Mouse (Mus musculus) stomach, embryonic 15.5 days (tissue): ENCODE data around the gene Txnrd3. TPM values are rescaled to one million over a fixed set of nuclear protein-coding genes. Genes with fewer than 3 reads are reported as not detected.
A peak's percentile ranks its signal among the peaks of the same experiment; 100 is the strongest.

Experiments
- ATAC-seq: fragments of 200-750 bp; cut with Nextera tagmentation; 2 replicates; pipeline ENCODE4 v1.8.0; 2017; ENCODE audit warnings: low read depth, moderate number of reproducible peaks, moderate TSS enrichment; ENCODE audit not compliant: insufficient read depth, low FRiP score
- H3K27ac ChIP-seq: fragments of 300-500 bp; sonication (generic); 2 replicates; pipeline ENCODE4 v1.5.1; 2015; ENCODE audit warnings: mild to moderate bottlenecking, inconsistent platforms
- H3K27me3 ChIP-seq: fragments of 300-500 bp; sonication (generic); replicated peaks from 2 replicates; pipeline ENCODE4 v1.6.1; 2015; ENCODE audit warnings: inconsistent platforms
- H3K36me3 ChIP-seq: fragments of 300-500 bp; sonication (generic); 2 replicates; pipeline ENCODE4 v1.6.1; 2015; ENCODE audit warnings: inconsistent platforms
- H3K4me1 ChIP-seq: fragments of 300-500 bp; sonication (generic); 2 replicates; pipeline ENCODE4 v1.6.1; 2015; ENCODE audit warnings: inconsistent platforms
- H3K4me2 ChIP-seq: fragments of 300-500 bp; sonication (generic); 2 replicates; pipeline ENCODE4 v1.6.1; 2015; ENCODE audit warnings: mild to moderate bottlenecking, inconsistent platforms
- H3K4me3 ChIP-seq: fragments of 300-500 bp; sonication (generic); replicated peaks from 2 replicates; pipeline ENCODE4 v1.5.1; 2015; ENCODE audit warnings: inconsistent platforms
- H3K9ac ChIP-seq: fragments of 300-500 bp; sonication (generic); 2 replicates; pipeline ENCODE4 v1.6.1; 2015; ENCODE audit warnings: inconsistent platforms
- H3K9me3 ChIP-seq: fragments of 300-500 bp; sonication (generic); 2 replicates; pipeline ENCODE4 v1.6.1; 2016; ENCODE audit warnings: inconsistent platforms
- WGBS: fragments of 180-500 bp; shearing (Covaris S2); methylation state at CpG from one replicate; pipeline ENCODE4 v1.1.7; 2015; 5-methylcytosine and 5-hydroxymethylcytosine counted together
- polyA plus RNA-seq: library from polyadenylated mRNA; unstranded; fragments of >200 nt; fragmentation: Nextera tagmentation; extraction: Ambion mirVana; gene quantifications from 2 replicates; pipeline ENCODE4 v1.2.1, GENCODE M21; 2015

Txnrd3 gene
- polyA plus RNA-seq, 1 experiment from 2014 or later = 9.6 TPM

- H3K36me3 ChIP-seq = no peaks in the 10 kb centered on the region
- no peaks in the 10 kb centered on the region for H3K9me3 ChIP-seq
- no peak overlapping the region for H3K9ac ChIP-seq
- no peak for ATAC-seq
- no peaks in the 10 kb centered on the region for H3K27me3 ChIP-seq
- H3K4me3 ChIP-seq = no peak overlapping the region
- WGBS = 64% methylated on average over 6 of the region's 6 CpGs
- no peaks in the 10 kb centered on the region for H3K4me1 ChIP-seq
- H3K4me2 ChIP-seq = no peak overlapping the region
- H3K27ac ChIP-seq = no peak overlapping the region
These were observed 15.1 kb downstream of the Txnrd3 start for GRCm38 (mm10) chr6:89658931-89659330.

GRCm38 (mm10) chr6:89659692-89660423, 16.1 kb downstream of the Txnrd3 start:
- Histone ChIP-seq H3K4me3 (no peak overlapping the region), H3K4me1 (no peaks in the 10 kb centered on the region), H3K27me3 (no peaks in the 10 kb centered on the region), H3K27ac (no peak overlapping the region), H3K4me2 (no peak overlapping the region), H3K9me3 (no peaks in the 10 kb centered on the region), H3K9ac (no peak overlapping the region), H3K36me3 (no peaks in the 10 kb centered on the region)
- WGBS = 41% methylated on average over 7 of the region's 7 CpGs
- ATAC-seq = no peak

- Histone ChIP-seq H3K9ac (no peak overlapping the region), H3K27ac (no peak overlapping the region), H3K27me3 (no peaks in the 10 kb centered on the region), H3K4me2 (no peak overlapping the region), H3K4me3 (no peak overlapping the region), H3K9me3 (no peaks in the 10 kb centered on the region), H3K4me1 (no peaks in the 10 kb centered on the region), H3K36me3 (no peaks in the 10 kb centered on the region)
- no peak for ATAC-seq
- WGBS = 78% methylated on average over 1 of the region's 1 CpGs
These were observed 16.7 kb downstream of the Txnrd3 start for GRCm38 (mm10) chr6:89660490-89660889.

- no peak overlapping the region for H3K4me3 ChIP-seq
- ATAC-seq = no peak
- 88% methylated on average over 3 of the region's 3 CpGs for WGBS
These were observed 18.7 kb downstream of the Txnrd3 start for GRCm38 (mm10) chr6:89662521-89662920.

GRCm38 (mm10) chr6:89665155-89665554, 21.4 kb downstream of the Txnrd3 start:
- WGBS = 62% methylated on average over 8 of the region's 8 CpGs
- H3K4me1 ChIP-seq = no peaks in the 10 kb centered on the region
- H3K9ac ChIP-seq = no peak overlapping the region
- ATAC-seq = no peak
- no peak overlapping the region for H3K27ac ChIP-seq
- no peaks in the 10 kb centered on the region for H3K27me3 ChIP-seq
- no peak overlapping the region for H3K4me3 ChIP-seq
- H3K9me3 ChIP-seq = no peaks in the 10 kb centered on the region
- H3K36me3 ChIP-seq = no peaks in the 10 kb centered on the region
- no peak overlapping the region for H3K4me2 ChIP-seq

More at GRCm38 (mm10) chr6:89662521-89662920, 18.7 kb downstream of the Txnrd3 start:
- H3K27me3 ChIP-seq = no peaks in the 10 kb centered on the region
- H3K9ac ChIP-seq = no peak overlapping the region
- H3K9me3 ChIP-seq = no peaks in the 10 kb centered on the region
- H3K27ac ChIP-seq = no peak overlapping the region
- no peaks in the 10 kb centered on the region for H3K4me1 ChIP-seq
- no peaks in the 10 kb centered on the region for H3K36me3 ChIP-seq
- no peak overlapping the region for H3K4me2 ChIP-seq

- no peak overlapping the region for H3K4me3 ChIP-seq
- no peaks in the 10 kb centered on the region for H3K36me3 ChIP-seq
- H3K4me2 ChIP-seq = no peak overlapping the region
- H3K27ac ChIP-seq = no peak overlapping the region
- no peaks in the 10 kb centered on the region for H3K4me1 ChIP-seq
- H3K9me3 ChIP-seq = no peaks in the 10 kb centered on the region
- H3K27me3 ChIP-seq = no peaks in the 10 kb centered on the region
- H3K9ac ChIP-seq = no peak overlapping the region
- WGBS = 76% methylated on average over 7 of the region's 7 CpGs
- no peak for ATAC-seq
These were observed 21.9 kb downstream of the Txnrd3 start for GRCm38 (mm10) chr6:89665667-89666066.

GRCm38 (mm10) chr6:89666976-89667375, 23.2 kb downstream of the Txnrd3 start:
- no peak for ATAC-seq
- Histone ChIP-seq H3K4me1 (no peaks in the 10 kb centered on the region), H3K4me3 (no peak overlapping the region), H3K4me2 (no peak overlapping the region), H3K9me3 (no peaks in the 10 kb centered on the region), H3K36me3 (no peaks in the 10 kb centered on the region), H3K27me3 (no peaks in the 10 kb centered on the region), H3K27ac (no peak overlapping the region), H3K9ac (no peak overlapping the region)
- WGBS = 85% methylated on average over 3 of the region's 3 CpGs

- WGBS = 80% methylated on average over 6 of the region's 6 CpGs
- Histone ChIP-seq H3K4me3 (no peak overlapping the region), H3K9ac (no peak overlapping the region), H3K27ac (no peak overlapping the region), H3K36me3 (no peaks in the 10 kb centered on the region), H3K9me3 (no peaks in the 10 kb centered on the region), H3K4me2 (no peak overlapping the region), H3K27me3 (no peaks in the 10 kb centered on the region), H3K4me1 (no peaks in the 10 kb centered on the region)
- ATAC-seq = no peak
These were observed 25.8 kb downstream of the Txnrd3 start for GRCm38 (mm10) chr6:89669556-89669955.

GRCm38 (mm10) chr6:89671431-89671830, 27.6 kb downstream of the Txnrd3 start:
- no peaks in the 10 kb centered on the region for H3K27me3 ChIP-seq
- no peak overlapping the region for H3K27ac ChIP-seq
- H3K9me3 ChIP-seq = no peaks in the 10 kb centered on the region
- H3K36me3 ChIP-seq = no peaks in the 10 kb centered on the region
- no peak overlapping the region for H3K4me2 ChIP-seq
- H3K9ac ChIP-seq = no peak overlapping the region
- WGBS = 76% methylated on average over 6 of the region's 6 CpGs
- no peaks in the 10 kb centered on the region for H3K4me1 ChIP-seq
- no peak for ATAC-seq
- no peak overlapping the region for H3K4me3 ChIP-seq

GRCm38 (mm10) chr6:89672641-89673040, 28.9 kb downstream of the Txnrd3 start:
- Histone ChIP-seq H3K36me3 (no peaks in the 10 kb centered on the region), H3K4me3 (no peak overlapping the region), H3K27me3 (no peaks in the 10 kb centered on the region), H3K27ac (no peak overlapping the region), H3K9ac (no peak overlapping the region), H3K4me2 (no peak overlapping the region), H3K9me3 (no peaks in the 10 kb centered on the region), H3K4me1 (no peaks in the 10 kb centered on the region)
- no peak for ATAC-seq
- WGBS = 78% methylated on average over 7 of the region's 7 CpGs

GRCm38 (mm10) chr6:89673135-89673780, 29.5 kb downstream of the Txnrd3 start:
- no peaks in the 10 kb centered on the region for H3K9me3 ChIP-seq
- no peaks in the 10 kb centered on the region for H3K27me3 ChIP-seq
- H3K9ac ChIP-seq = no peak overlapping the region
- H3K27ac ChIP-seq = no peak overlapping the region
- peak; percentile 31; the same call in 1 of the 2 replicates for ATAC-seq
- 73% methylated on average over 11 of the region's 11 CpGs for WGBS
- no peak overlapping the region for H3K4me3 ChIP-seq
- no peaks in the 10 kb centered on the region for H3K4me1 ChIP-seq
- H3K4me2 ChIP-seq = no peak overlapping the region
- H3K36me3 ChIP-seq = no peaks in the 10 kb centered on the region

GRCm38 (mm10) chr6:89678522-89678921, 34.7 kb downstream of the Txnrd3 start:
- no peaks in the 10 kb centered on the region for H3K4me1 ChIP-seq
- H3K27ac ChIP-seq = no peak overlapping the region
- 75% methylated on average over 4 of the region's 4 CpGs for whole genome bisulfite sequencing
- no peak for ATAC-seq
- no peaks in the 10 kb centered on the region for H3K27me3 ChIP-seq
- no peak overlapping the region for H3K4me3 ChIP-seq
- H3K36me3 ChIP-seq = no peaks in the 10 kb centered on the region
- H3K9ac ChIP-seq = no peak overlapping the region
- H3K9me3 ChIP-seq = no peaks in the 10 kb centered on the region
- no peak overlapping the region for H3K4me2 ChIP-seq
